Mouse (Mus musculus) stomach, embryonic 16.5 days (tissue): ENCODE measurements around the gene Bglap2. TPM values are rescaled to one million over a fixed set of nuclear protein-coding genes. Genes with fewer than 3 reads are reported as not detected.
"Not testable (repeated sequence)": the region's sequence is repeated elsewhere in the genome, so short reads cannot be mapped to it uniquely, and the experiment has no call there.

Experiments used
- ATAC-seq: fragments of 200-750 bp; cut with Nextera tagmentation; 2 replicates; pipeline ENCODE4 v1.8.0; 2017; ENCODE audit warnings: moderate number of reproducible peaks, moderate TSS enrichment; ENCODE audit not compliant: insufficient read depth, low FRiP score
- H3K27ac ChIP-seq: fragments of 300-500 bp; sonication (generic); 2 replicates; pipeline ENCODE4 v1.5.1; 2014; ENCODE audit warnings: low read length
- H3K27me3 ChIP-seq: fragments of 300-500 bp; sonication (generic); 2 replicates; pipeline ENCODE4 v1.6.1; 2014; ENCODE audit warnings: low read length, control low read depth, mixed read lengths; ENCODE audit not compliant: control insufficient read depth, insufficient read depth
- H3K36me3 ChIP-seq: fragments of 300-500 bp; sonication (generic); 2 replicates; pipeline ENCODE4 v1.6.1; 2014; ENCODE audit warnings: low read length; ENCODE audit not compliant: control insufficient read depth, insufficient read depth
- H3K4me1 ChIP-seq: fragments of 300-500 bp; sonication (generic); 2 replicates; pipeline ENCODE4 v1.6.1; 2014; ENCODE audit warnings: low read length, control low read depth, mixed read lengths; ENCODE audit not compliant: control insufficient read depth, insufficient read depth
- H3K4me2 ChIP-seq: fragments of 300-500 bp; sonication (generic); 2 replicates; pipeline ENCODE4 v1.6.1; 2014; ENCODE audit warnings: low read depth, low read length, mixed read lengths
- H3K4me3 ChIP-seq: fragments of 300-500 bp; sonication (generic); replicated peaks from 2 replicates; pipeline ENCODE4 v1.5.1; 2014; ENCODE audit warnings: mild to moderate bottlenecking, low read length
- H3K9ac ChIP-seq: fragments of 300-500 bp; sonication (generic); 2 replicates; pipeline ENCODE4 v1.6.1; 2014; ENCODE audit warnings: low read length
- H3K9me3 ChIP-seq: fragments of 300-500 bp; sonication (generic); replicated peaks from 2 replicates; pipeline ENCODE4 v1.6.1; 2016; ENCODE audit warnings: low read length, control low read depth; ENCODE audit not compliant: control insufficient read depth
- WGBS: fragments of 180-500 bp; shearing (Covaris S2); extraction: QIAGEN DNeasy Blood & Tissue Kit; methylation state at CpG from one replicate; pipeline ENCODE4 v1.1.7; 2014; 5-methylcytosine and 5-hydroxymethylcytosine counted together
- polyA plus RNA-seq: library from polyadenylated mRNA; unstranded; fragments of >200 nt; fragmentation: Nextera tagmentation; extraction: Ambion mirVana; gene quantifications from 2 replicates; pipeline ENCODE4 v1.2.1, GENCODE M21; 2015

Gene Bglap2
- polyA plus RNA-seq = 4.4 and 12.2 TPM in 2 replicates

- ATAC-seq = not testable (repeated sequence)
These were observed at the start of gene Bglap2 for GRCm38 (mm10) chr3:88378599-88378998. TSS of gene Bglap2 (minus strand) at chr3:88378699.

DNA sequence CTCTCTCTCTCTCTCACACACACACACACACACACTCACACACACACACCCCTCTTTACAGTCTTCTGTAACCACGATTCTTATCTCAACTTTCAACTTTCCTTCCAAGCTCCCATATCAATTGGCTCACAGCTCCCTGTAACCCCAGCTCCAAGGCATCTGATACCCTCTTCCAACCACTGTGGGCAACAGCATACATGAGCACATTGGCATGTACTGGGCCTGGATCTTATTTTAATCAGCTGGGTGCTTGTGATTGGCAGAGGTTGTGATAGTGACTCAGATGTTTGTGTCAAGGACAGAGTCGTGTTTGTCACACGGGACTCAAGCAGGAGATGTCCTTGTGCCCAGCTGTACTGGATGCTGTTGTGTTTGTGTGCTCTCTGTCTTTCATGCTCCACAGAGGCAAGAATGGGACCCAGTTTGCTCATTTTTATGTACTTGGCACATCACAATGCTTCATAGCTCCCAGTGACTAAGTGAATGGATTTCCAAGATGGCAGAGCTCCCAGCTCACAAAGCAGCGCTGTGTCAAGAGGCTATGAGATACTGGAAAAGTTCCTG, 48.9 kb upstream of the Bglap2 start:
- H3K4me2 ChIP-seq = no peak overlapping the region
- no peaks in the 10 kb centered on the region for H3K36me3 ChIP-seq
- no peaks in the 10 kb centered on the region for H3K27me3 ChIP-seq
- peaks cover 21% of the 10 kb centered on the region for H3K4me1 ChIP-seq
- H3K9me3 ChIP-seq = no peaks in the 10 kb centered on the region
- H3K27ac ChIP-seq = no peak overlapping the region
- H3K4me3 ChIP-seq = no peak overlapping the region
- no peak overlapping the region for H3K9ac ChIP-seq
- no peak for ATAC-seq
- WGBS = 79% methylated on average over 4 of the region's 4 CpGs

More at GRCm38 (mm10) chr3:88378599-88378998, at the start of gene Bglap2:
- not testable (repeated sequence) for H3K27ac ChIP-seq, H3K4me1 ChIP-seq, H3K36me3 ChIP-seq, H3K9ac ChIP-seq, H3K4me3 ChIP-seq, H3K4me2 ChIP-seq, H3K27me3 ChIP-seq, H3K9me3 ChIP-seq
- 81% methylated on average over 5 of the region's 5 CpGs for WGBS

DNA sequence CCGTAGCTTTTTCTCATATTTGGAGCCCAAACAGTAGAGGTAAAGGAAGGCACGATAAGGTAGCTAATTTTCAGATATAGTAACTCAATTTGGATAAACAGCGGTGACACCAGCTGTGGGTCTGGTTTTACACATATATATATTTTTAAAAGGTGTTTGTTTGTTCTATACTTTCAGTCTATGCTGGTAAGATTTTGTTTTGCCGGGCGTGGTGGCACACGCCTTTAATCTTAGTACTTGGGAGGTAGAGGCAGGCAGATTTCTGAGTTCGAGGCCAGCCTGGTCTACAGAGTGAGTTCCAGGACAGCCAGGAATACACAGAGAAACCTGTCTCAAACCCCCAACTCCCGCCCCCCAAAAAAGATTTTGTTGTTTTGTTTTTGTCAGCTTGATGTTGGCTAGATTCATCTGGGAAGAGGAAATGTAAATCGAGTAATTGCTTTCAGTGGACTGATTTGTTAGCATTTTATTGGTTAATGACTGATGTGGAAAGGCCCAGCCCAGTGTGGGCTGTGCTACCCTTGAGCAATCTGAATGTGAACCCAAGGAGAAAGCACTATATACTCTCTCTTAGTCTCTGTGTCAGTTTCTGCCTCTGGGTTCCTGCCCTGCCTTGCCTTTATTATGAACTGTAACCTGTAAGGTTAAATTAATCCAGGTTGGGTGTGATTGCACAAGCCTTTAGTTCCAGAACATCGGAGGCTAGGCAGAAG, 47.4 kb upstream of the Bglap2 start:
- no peak for ATAC-seq

GRCm38 (mm10) chr3:88425330-88425689, 46.8 kb upstream of the Bglap2 start:
- ATAC-seq = no peak
- WGBS = 10% methylated on average over 2 of the region's 2 CpGs
- H3K9me3 ChIP-seq = no peaks in the 10 kb centered on the region
- peak overlapping the region; percentile 89 for H3K4me3 ChIP-seq
- H3K4me1 ChIP-seq = peaks cover 33% of the 10 kb centered on the region
- H3K27me3 ChIP-seq = no peaks in the 10 kb centered on the region
- peak overlapping the region; percentile 64 for H3K27ac ChIP-seq
- H3K36me3 ChIP-seq = peaks cover 8% of the 10 kb centered on the region; the same call in 1 of the 2 replicates
- peak overlapping the region; percentile 52 for H3K9ac ChIP-seq
- peak overlapping the region; percentile 47 for H3K4me2 ChIP-seq

More for the DNA sequence above, 47.4 kb upstream of the Bglap2 start:
- Histone ChIP-seq H3K4me3 (no peak overlapping the region), H3K36me3 (0 out of 2 replicates have a peak, but pooled peaks cover 3% of the 10 kb centered on the region), H3K27me3 (no peaks in the 10 kb centered on the region), H3K4me2 (peak overlapping the region; percentile 47; the same call in 1 of the 2 replicates), H3K9ac (0 out of 2 replicates have a peak overlapping the region, but pooled peaks have one; percentile 16), H3K4me1 (peaks cover 33% of the 10 kb centered on the region), H3K9me3 (no peaks in the 10 kb centered on the region), H3K27ac (no peak overlapping the region)
- WGBS = 80% methylated on average over 10 of the region's 10 CpGs

DNA sequence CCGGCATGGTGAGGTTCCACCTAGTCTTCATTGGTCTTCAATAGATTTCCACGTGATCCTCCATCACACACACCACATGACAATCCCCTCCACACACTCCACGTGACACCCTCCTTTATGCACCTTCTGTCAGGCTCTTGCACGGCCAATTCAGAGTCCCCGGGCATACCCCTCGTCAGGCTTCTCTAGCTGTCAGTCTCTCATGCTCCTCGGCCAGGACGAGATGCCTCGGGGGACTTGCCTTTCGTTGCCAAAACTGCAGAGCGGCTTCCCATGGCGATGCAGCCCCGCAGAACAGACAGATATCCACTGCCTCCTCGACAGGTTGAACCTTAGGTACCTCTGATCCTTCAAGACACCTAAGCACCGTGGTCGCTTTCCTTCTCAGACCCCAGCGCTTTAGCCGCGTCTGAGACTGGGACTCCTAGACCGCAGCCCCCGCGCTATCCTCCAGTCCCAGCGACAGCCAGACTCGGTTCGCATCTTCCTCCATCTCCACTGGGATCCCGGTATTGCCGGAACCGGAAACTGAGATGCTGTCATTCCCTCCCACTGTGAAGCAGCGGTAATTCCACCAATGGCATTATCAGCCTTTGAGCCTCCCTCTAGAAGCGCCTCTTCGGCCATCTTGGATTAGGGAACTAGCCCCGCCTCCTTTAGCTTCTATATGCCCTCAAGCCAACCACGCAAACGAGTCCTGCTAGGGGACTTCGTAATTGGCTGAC, 46.3 kb upstream of the Bglap2 start, which contains the start of gene Slc25a44:
Gene Slc25a44, minus strand, starts transcription at position 535 of the 725 bp plus-strand sequence.
- peak; percentile 97 for ATAC-seq
- Histone ChIP-seq H3K4me2 (peak within 1 kb of the TSS; percentile 99), H3K4me3 (peak within 1 kb of the TSS; percentile 89), H3K27me3 (no peaks in the 10 kb centered on the region), H3K9me3 (no peaks in the 10 kb centered on the region), H3K4me1 (peaks cover 33% of the 10 kb centered on the region), H3K9ac (peak within 1 kb of the TSS; percentile 79), H3K27ac (peak within 1 kb of the TSS; percentile 64), H3K36me3 (peaks cover 13% of the 10 kb centered on the region; the same call in 1 of the 2 replicates)
- 1% methylated on average over 35 of the region's 35 CpGs for WGBS

DNA sequence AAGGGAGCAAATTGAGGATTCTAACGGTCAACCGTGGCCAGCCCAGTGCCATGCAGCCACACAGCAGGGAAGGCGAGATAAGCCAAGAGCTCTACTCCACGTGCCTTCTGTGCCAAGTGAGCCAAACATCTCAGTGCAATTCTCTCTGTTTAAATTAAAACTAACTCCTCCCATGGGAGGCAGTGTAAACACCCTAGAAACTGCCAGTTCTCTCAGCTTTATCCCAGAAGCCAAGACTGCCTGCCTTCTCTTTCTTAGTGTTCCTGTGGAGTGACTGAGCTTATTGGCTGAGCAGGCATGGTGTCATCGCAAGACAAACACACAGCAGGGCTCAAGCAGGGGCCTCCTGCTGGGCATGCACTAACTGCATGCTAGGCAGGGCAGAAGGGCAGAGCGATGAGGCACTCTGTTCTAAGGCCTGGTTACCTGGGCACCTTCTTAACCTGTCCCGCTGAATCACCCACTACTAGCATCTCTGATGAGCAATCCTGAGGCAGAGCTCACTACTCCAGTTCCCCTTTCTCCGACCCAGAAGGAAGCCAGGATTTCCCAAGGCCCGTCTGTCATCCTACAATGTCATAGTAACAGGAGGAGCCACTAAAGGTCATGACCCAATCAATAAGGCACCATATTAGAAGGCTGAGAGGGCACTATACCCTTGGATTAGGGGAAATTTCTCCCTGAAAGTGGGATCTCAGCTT, 43.7 kb upstream of the Bglap2 start:
- Histone ChIP-seq H3K4me2 (no peak overlapping the region), H3K4me3 (no peak overlapping the region), H3K36me3 (peaks cover 14% of the 10 kb centered on the region; the same call in 1 of the 2 replicates), H3K4me1 (peaks cover 33% of the 10 kb centered on the region), H3K27ac (peak overlapping the region; percentile 72), H3K9me3 (no peaks in the 10 kb centered on the region), H3K9ac (peak overlapping the region; percentile 54), H3K27me3 (no peaks in the 10 kb centered on the region)
- WGBS = 31% methylated on average over 9 of the region's 9 CpGs
- ATAC-seq = peak; percentile 61

- peaks cover 16% of the 10 kb centered on the region; the same call in 1 of the 2 replicates for H3K36me3 ChIP-seq
These were observed 42.3 kb upstream of the Bglap2 start for GRCm38 (mm10) chr3:88420771-88421170.

DNA sequence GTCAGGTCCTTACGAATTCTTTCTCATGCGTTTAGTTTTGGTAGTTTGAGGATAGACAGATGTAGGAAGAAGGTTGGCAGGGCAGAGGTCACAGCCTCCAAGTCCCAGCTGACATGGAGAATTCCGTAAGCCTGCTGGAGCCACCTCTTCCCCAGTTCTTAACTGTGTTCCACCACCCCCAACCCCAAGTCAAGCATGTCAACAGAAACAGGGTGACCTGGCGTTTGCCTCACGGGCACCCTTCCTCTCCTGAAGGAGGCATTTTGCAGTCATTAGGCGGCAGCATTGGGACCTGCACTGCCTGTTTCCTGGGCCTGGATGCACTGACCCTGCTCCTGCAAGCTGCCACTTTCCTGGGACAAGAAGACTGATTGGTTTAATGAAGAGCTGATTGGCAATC, 39.5 kb upstream of the Bglap2 start:
- ATAC-seq = no peak

More at GRCm38 (mm10) chr3:88420771-88421170, 42.3 kb upstream of the Bglap2 start:
- H3K9ac ChIP-seq = no peak overlapping the region
- no peak overlapping the region for H3K4me2 ChIP-seq
- H3K4me1 ChIP-seq = peaks cover 29% of the 10 kb centered on the region
- no peak for ATAC-seq
- no peaks in the 10 kb centered on the region for H3K27me3 ChIP-seq
- no peaks in the 10 kb centered on the region for H3K9me3 ChIP-seq
- 92% methylated on average over 19 of the region's 19 CpGs for WGBS
- no peak overlapping the region for H3K27ac ChIP-seq
- H3K4me3 ChIP-seq = no peak overlapping the region

More for the DNA sequence above, 39.5 kb upstream of the Bglap2 start:
- H3K4me1 ChIP-seq = peaks cover 16% of the 10 kb centered on the region
- H3K9me3 ChIP-seq = no peaks in the 10 kb centered on the region
- H3K4me2 ChIP-seq = no peak overlapping the region
- H3K9ac ChIP-seq = no peak overlapping the region
- WGBS = 65% methylated on average over 6 of the region's 6 CpGs
- no peaks in the 10 kb centered on the region for H3K27me3 ChIP-seq
- peaks cover 17% of the 10 kb centered on the region; the same call in 1 of the 2 replicates for H3K36me3 ChIP-seq
- no peak overlapping the region for H3K27ac ChIP-seq
- no peak overlapping the region for H3K4me3 ChIP-seq
